ENCODE assay signal across 9 mouse cellular contexts in genomic region chr2:72529358-72530319, GRCm38 (mm10). TPM values are rescaled to one million over a fixed set of nuclear protein-coding genes. Genes with fewer than 3 reads are reported as not detected.
A peak's percentile ranks its signal among the peaks of the same experiment; 100 is the strongest.
DNase-seq lines count a peak whose midpoint lies in the region; ATAC-seq lines count a peak whose summit lies in the region.
"Had no signal": no experiment of that assay in that cellular context is flagged by ENCODE, and none has a peak within 500 bp of the region (broad histone marks: within the 10 kb centered on the region; RNA-seq: fewer than 3 reads in every experiment).

No protein-coding gene starts in this region.

- no peaks in the 10 kb centered on the region; a peak in 2 of 4 replicates for H3K4me1 ChIP-seq in heart, embryonic 14.5 days (ENCODE audit: control insufficient read depth in 2 of 2, insufficient read depth in 2 of 2, low read length in 2 of 2)
- H3K4me1 ChIP-seq: megakaryocyte, embryonic 14.5 days had no signal

- no peaks in the 10 kb centered on the region for H3K36me3 ChIP-seq in heart, embryonic 14.5 days (ENCODE audit: control insufficient read depth, insufficient read depth, low read length)

- 47% methylated on average over 25 of the region's 25 CpGs for whole genome bisulfite sequencing in heart, embryonic 14.5 days

- H3K27me3 ChIP-seq in heart, embryonic 14.5 days (ENCODE audit: control insufficient read depth, insufficient read depth, low read length) = no peaks in the 10 kb centered on the region

- peak overlapping the region; percentile 31 for H3K4me2 ChIP-seq in heart, embryonic 14.5 days (ENCODE audit: low read length)

- ATAC-seq in heart, embryonic 14.5 days (ENCODE audit: insufficient number of reproducible peaks, insufficient read depth, low FRiP score, low read depth) = no peak

- intact Hi-C loops in left cerebral cortex, postnatal 4 days (cut with DNase I) = no loop called here

- no peak for DNase-seq in heart, postnatal 4 days
- peak; percentile 26 for DNase-seq in cerebellum, adult 9-10 months
- peak; percentile 15 to 17 for DNase-seq in frontal cortex, postnatal 14 days (ENCODE audit: low spot score in 2 of 2)
- peak; percentile 51 for DNase-seq in left cerebral cortex, postnatal 4 days
- DNase-seq in right cerebral cortex, postnatal 4 days = peak; percentile 29
- DNase-seq in lung, postnatal 10 days = no peak
- no peak for DNase-seq in liver

- H3K9ac ChIP-seq in heart, embryonic 14.5 days (ENCODE audit: low read length) = no peak overlapping the region

- no peaks in the 10 kb centered on the region for H3K9me3 ChIP-seq in heart, embryonic 14.5 days (ENCODE audit: control insufficient read depth, low read length)

- 0 out of 4 replicates have a peak overlapping the region, but pooled peaks of 1 of the 2 experiments have one; percentile 9 for H3K4me3 ChIP-seq in heart, embryonic 14.5 days (ENCODE audit: control insufficient read depth in 1 of 2, insufficient read depth in 1 of 2, low read depth in 1 of 2, low read length in 2 of 2)
- H3K4me3 ChIP-seq: megakaryocyte, embryonic 14.5 days had no signal

- H3K27ac ChIP-seq in heart, embryonic 14.5 days (replicated peaks in 1 of 2; ENCODE audit: control insufficient read depth in 1 of 2, insufficient read depth in 1 of 2, low read depth in 2 of 2, low read length in 2 of 2) = no peak overlapping the region

RNA-seq across cellular contexts. Expression of gene Cdca7, which starts 53.7 kb away (rescaled TPM):
- polyA plus RNA-seq in heart, embryonic 14.5 days (2014; fragmentation: Nextera tagmentation; extraction: Ambion mirVana) = 34.3 and 38.0 TPM in 2 replicates
- 10 to 100 TPM; 17.1 to 19.3 TPM for total RNA-seq in heart, postnatal 4 days (2021)
- 10 to 100 TPM; 13.3 to 17.2 TPM for total RNA-seq in left cerebral cortex, postnatal 4 days (2021)

Comparison
In these comparisons a context has a peak if more than half of its experiments do, and no peak if none do; other contexts are left out.
1. DNase-seq: peak in cerebellum, adult 9-10 months (single experiment), frontal cortex, postnatal 14 days (2 of 2), left cerebral cortex, postnatal 4 days (single experiment) and right cerebral cortex, postnatal 4 days (single experiment); none in heart, postnatal 4 days (single experiment), lung, postnatal 10 days (single experiment) and liver (single experiment).